Mouse (Mus musculus): ENCODE results near the gene Bcas3.
A peak's percentile ranks its signal among the peaks of the same experiment; 100 is the strongest.

Gene Bcas3

GRCm38 (mm10) chr11:85529531-85530285 is 176.7 kb downstream of the Bcas3 start:
- no peak for DNase-seq (ENCODE audit: low read depth, low spot score)

- DNase-seq (ENCODE audit: low read depth, low spot score) = no peak
Observed at GRCm38 (mm10) chr11:85540989-85541388, 188.0 kb downstream of the Bcas3 start.

DNA sequence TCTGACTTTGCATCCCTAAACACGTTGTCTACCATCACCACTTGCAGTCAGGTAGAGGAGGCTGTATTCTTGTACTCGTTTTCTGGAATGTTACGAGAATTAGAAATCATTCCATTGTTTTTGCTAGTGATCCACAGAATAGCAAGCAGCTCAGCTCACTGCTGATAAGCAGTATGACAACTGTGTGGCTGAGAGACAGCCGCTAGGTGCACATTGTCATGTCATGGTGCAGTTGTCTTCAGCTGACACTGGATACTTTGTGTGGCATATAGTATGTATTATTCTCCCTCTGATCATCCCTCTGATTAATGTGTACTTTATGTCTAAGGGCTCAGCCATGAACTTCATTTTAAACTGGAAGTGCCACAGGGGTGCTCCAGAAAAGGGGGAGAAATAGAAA is 190.3 kb downstream of the Bcas3 start:
- no peak for DNase-seq (ENCODE audit: low read depth, low spot score)

GRCm38 (mm10) chr11:85545602-85546001 is 192.6 kb downstream of the Bcas3 start:
- no peak for DNase-seq (ENCODE audit: low read depth, low spot score)

GRCm38 (mm10) chr11:85547966-85548365 is 195.0 kb downstream of the Bcas3 start:
- DNase-seq (ENCODE audit: low read depth, low spot score) = no peak

GRCm38 (mm10) chr11:85549651-85550050 is 196.7 kb downstream of the Bcas3 start:
- no peak for DNase-seq (ENCODE audit: low read depth, low spot score)

DNA sequence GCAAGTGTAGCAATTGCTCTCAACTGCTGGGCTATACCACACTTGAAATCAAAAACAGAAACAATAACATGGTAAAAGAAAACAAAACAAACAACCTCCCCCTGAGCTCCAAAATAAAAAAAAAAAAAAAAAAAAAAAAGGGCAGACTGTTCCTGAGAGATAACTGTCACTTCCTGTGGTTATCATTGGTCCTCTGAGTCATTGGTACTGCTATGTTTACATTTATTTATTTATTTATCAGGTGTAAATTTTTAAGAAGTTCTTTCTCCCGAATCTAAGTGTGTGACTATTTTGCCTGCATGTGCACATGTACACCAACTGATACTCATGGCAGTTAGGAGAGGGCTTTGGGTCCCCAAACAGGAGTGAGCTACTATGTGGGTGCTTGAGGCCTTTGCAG is 202.1 kb downstream of the Bcas3 start:
- DNase-seq (ENCODE audit: low read depth, low spot score) = no peak

GRCm38 (mm10) chr11:85555721-85556120 is 202.8 kb downstream of the Bcas3 start:
- DNase-seq (ENCODE audit: low read depth, low spot score) = no peak

DNA sequence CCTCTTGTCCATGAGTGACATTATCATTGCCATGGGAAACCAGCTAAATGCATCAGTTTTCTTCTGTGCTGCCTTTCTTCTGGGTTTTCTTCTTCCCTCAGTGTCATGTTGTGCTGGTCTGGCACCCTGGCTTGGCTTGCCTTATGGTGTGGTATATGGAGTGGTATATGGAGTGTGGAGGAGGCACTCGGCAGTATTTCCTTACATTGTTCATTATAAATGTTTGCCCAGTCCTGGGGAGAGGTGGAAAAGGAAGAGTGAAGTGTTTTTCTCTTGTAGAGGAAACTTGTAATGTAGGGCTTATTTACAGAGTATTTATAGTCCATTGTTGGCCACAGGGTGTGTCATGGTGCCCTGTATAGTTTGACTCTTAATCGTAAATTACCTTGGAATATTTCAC is 212.1 kb downstream of the Bcas3 start:
- no peak for DNase-seq (ENCODE audit: low read depth, low spot score)

- DNase-seq (ENCODE audit: low read depth, low spot score) = no peak
Observed at GRCm38 (mm10) chr11:85571040-85571439, 218.1 kb downstream of the Bcas3 start.

DNA sequence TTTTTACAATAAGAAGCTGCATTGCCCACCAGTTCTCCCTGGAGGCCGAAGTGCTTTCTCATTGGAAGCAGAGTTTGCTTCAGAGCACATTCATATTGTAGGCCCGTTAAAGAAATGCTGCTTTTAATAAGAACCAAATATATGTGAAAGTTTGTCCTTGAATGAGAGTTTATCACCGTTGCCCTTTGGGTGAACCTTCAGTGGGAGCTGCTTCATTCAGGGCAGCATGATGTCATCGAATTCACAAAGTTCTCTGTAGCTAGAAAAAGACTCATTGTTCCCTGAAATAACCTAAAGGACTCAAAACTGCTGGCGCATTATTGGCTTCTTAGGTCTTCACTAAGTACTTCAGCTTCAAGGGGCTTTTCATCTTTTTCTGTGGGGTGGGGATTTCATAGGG is 219.0 kb downstream of the Bcas3 start:
- no peak for DNase-seq (ENCODE audit: low read depth, low spot score)

GRCm38 (mm10) chr11:85572590-85572989 is 219.6 kb downstream of the Bcas3 start:
- DNase-seq (ENCODE audit: low read depth, low spot score) = no peak

DNA sequence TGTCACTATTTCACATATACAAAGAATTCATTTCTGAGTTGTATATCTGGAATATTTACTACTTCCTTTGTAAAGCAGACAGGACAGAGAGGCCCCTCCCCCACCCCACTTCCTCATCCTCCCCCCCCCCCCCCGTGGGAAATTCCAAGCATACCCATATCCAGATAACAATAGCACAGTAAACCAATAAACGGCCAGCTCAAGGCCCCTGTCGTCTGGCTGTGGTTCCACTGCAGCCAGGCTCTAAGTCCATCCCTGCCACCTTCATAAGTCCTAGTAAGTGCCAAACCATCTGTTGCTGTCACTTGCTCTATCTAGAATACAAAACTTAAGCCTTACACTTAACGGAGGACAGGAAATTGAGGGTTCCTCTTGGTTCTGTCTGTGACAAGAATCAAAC is 221.5 kb downstream of the Bcas3 start:
- DNase-seq (ENCODE audit: low read depth, low spot score) = peak; percentile 58

DNA sequence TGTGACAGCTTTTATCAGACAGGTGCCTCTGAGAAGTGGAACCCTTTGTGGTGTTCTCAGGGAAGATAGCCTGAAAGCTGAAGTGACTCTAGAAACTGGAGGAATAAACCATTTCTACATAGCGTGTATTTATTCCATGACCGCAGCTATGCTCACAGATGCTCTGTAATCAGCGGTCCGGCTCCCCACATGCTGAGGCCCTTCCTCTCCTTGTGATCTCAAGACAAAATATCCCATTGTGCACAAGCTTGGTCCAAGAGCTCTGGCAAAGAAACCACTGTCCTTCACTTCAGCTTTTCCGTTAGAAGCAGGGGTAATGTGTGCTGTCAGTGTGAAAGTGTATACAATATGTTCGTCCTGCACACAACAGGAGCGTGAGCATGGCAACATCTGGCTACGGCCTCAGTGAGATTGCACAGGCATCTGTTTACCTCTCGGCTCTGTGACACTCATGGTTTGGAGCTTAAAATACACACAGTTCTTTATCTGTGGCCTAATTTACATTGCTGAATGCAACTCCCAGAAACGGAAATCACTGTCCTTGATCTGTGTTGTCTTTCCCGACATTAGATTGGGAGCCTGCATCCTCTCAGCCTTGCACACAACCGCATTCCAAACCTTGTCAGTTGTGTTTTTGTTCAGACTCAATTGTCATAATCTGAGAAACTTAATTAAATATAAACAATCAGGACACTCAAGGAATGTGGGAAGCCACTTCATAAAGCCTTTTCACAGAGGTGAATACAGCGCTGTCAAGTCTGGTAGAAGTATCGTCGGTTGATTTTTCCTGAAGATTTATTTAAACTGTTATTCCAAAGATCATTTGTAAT is 225.1 kb downstream of the Bcas3 start:
- DNase-seq (ENCODE audit: low read depth, low spot score) = no peak

- DNase-seq (ENCODE audit: low read depth, low spot score) = no peak
Observed at GRCm38 (mm10) chr11:85584086-85584485, 231.1 kb downstream of the Bcas3 start.

GRCm38 (mm10) chr11:85593636-85594035 is 240.7 kb downstream of the Bcas3 start:
- DNase-seq (ENCODE audit: low read depth, low spot score) = no peak

GRCm38 (mm10) chr11:85599251-85599650 is 246.3 kb downstream of the Bcas3 start:
- DNase-seq (ENCODE audit: low read depth, low spot score) = no peak

- DNase-seq (ENCODE audit: low read depth, low spot score) = no peak
Observed at GRCm38 (mm10) chr11:85603546-85604322, 250.8 kb downstream of the Bcas3 start.

GRCm38 (mm10) chr11:85609303-85609940 is 256.5 kb downstream of the Bcas3 start:
- DNase-seq (ENCODE audit: low read depth, low spot score) = no peak

DNA sequence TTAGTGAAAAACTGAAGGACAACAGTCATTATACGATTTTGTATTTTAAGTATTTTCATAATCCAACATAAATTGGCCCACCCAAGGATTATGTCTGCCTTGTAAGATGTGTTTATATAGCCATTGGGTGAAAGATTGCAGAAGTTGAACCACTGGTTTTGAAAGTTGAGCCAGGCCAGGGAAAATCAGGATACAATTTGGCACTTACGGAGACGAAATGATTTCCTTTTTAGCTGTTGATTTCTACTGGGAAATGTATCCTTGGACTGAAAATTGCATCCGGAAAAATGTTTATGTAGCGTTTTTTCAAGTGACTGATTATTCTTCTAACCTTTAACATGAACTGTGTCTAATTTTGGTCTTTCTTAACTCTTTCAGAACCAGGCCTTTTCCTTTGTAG is 260.1 kb downstream of the Bcas3 start:
- DNase-seq (ENCODE audit: low read depth, low spot score) = no peak

GRCm38 (mm10) chr11:85613586-85613985 is 260.6 kb downstream of the Bcas3 start:
- DNase-seq (ENCODE audit: low read depth, low spot score) = no peak

GRCm38 (mm10) chr11:85614431-85614830 is 261.5 kb downstream of the Bcas3 start:
- DNase-seq (ENCODE audit: low read depth, low spot score) = no peak

All from mesoderm, embryonic 11.5 days (tissue).